Comparison of ENCODE assay signal across 9 mouse cellular contexts in genomic region chr8:71483932-71484331, GRCm38 (mm10). TPM values are rescaled to one million over a fixed set of nuclear protein-coding genes. Genes with fewer than 3 reads are reported as not detected.
DNase-seq lines count a peak whose midpoint lies in the region; ATAC-seq lines count a peak whose summit lies in the region.
"Had no signal": no experiment of that assay in that cellular context is flagged by ENCODE, and none has a peak within 500 bp of the region (broad histone marks: within the 10 kb centered on the region; RNA-seq: fewer than 3 reads in every experiment).

No protein-coding gene starts in this region.

- H3K36me3 ChIP-seq in kidney, embryonic 14.5 days (ENCODE audit: control insufficient read depth, insufficient read depth, low read length), result peaks cover 9% of the 10 kb centered on the region; the same call in 1 of the 2 replicates
- peaks cover 53% of the 10 kb centered on the region for H3K36me3 ChIP-seq in neural tube, embryonic 13.5 days
- H3K36me3 ChIP-seq: liver, embryonic 15.5 days had no signal

- no peaks in the 10 kb centered on the region for H3K27me3 ChIP-seq in kidney, embryonic 14.5 days (ENCODE audit: control insufficient read depth, insufficient read depth, low read length)
- no peaks in the 10 kb centered on the region for H3K27me3 ChIP-seq in neural tube, embryonic 13.5 days

- H3K9me3 ChIP-seq in kidney, embryonic 14.5 days (ENCODE audit: control insufficient read depth, low read length), result no peaks in the 10 kb centered on the region
- no peaks in the 10 kb centered on the region for H3K9me3 ChIP-seq in neural tube, embryonic 13.5 days
- H3K9me3 ChIP-seq: liver, embryonic 15.5 days had no signal

- H3K4me1 ChIP-seq in kidney, embryonic 14.5 days (ENCODE audit: control insufficient read depth, insufficient read depth, low read length), result peaks cover 8% of the 10 kb centered on the region
- peaks cover 63% of the 10 kb centered on the region for H3K4me1 ChIP-seq in neural tube, embryonic 13.5 days (replicated peaks)

- no peak for ATAC-seq in kidney, embryonic 14.5 days (ENCODE audit: low FRiP score, low TSS enrichment)
- ATAC-seq in neural tube, embryonic 13.5 days (ENCODE audit: low read depth), result no peak

- no peak overlapping the region for H3K4me2 ChIP-seq in kidney, embryonic 14.5 days (replicated peaks; ENCODE audit: low read depth, low read length)
- peak overlapping the region; percentile 81; the same call in 1 of the 2 replicates for H3K4me2 ChIP-seq in neural tube, embryonic 13.5 days
- H3K4me2 ChIP-seq: liver, embryonic 15.5 days had no signal

- WGBS in kidney, embryonic 14.5 days, result 53% methylated on average over 8 of the region's 8 CpGs
- WGBS in neural tube, embryonic 13.5 days, result 48% methylated on average over 8 of the region's 8 CpGs

- H3K4me3 ChIP-seq in kidney, embryonic 14.5 days (ENCODE audit: low read length), result no peak overlapping the region
- peak overlapping the region; percentile 1; the same call in 1 of the 2 replicates for H3K4me3 ChIP-seq in neural tube, embryonic 13.5 days
- H3K4me3 ChIP-seq: liver, embryonic 15.5 days had no signal

- H3K27ac ChIP-seq in kidney, embryonic 14.5 days (ENCODE audit: low read depth, low read length), result no peak overlapping the region
- H3K27ac ChIP-seq in neural tube, embryonic 13.5 days (replicated peaks), result no peak overlapping the region
- H3K27ac ChIP-seq: liver, embryonic 15.5 days had no signal

- no peak overlapping the region for H3K9ac ChIP-seq in kidney, embryonic 14.5 days (ENCODE audit: low read depth, low read length)
- no peak overlapping the region for H3K9ac ChIP-seq in neural tube, embryonic 13.5 days
- H3K9ac ChIP-seq: liver, embryonic 15.5 days had no signal

- peak; percentile 53 for DNase-seq in kidney, adult 9 months
- DNase-seq in adipocyte (ENCODE audit: low spot score), result peak; percentile 62
- peak; percentile 85 to 89 for DNase-seq in kidney, postnatal 4 days
- DNase-seq in gastrocnemius, postnatal 10 days, result no peak
- DNase-seq in left cerebral cortex, adult 11 months (ENCODE audit: low spot score), result no peak
- DNase-seq in layer of hippocampus, postnatal 10 days (ENCODE audit: low spot score in 2 of 2), result no peak

RNA-seq across cellular contexts. Expression of gene Ano8, which starts 1.8 kb away (rescaled TPM):
- polyA plus RNA-seq in kidney, embryonic 14.5 days (2014; fragmentation: Nextera tagmentation; extraction: Ambion mirVana), result 2.9 and 3.4 TPM in 2 replicates
- 6.1 and 7.8 TPM in 2 replicates for polyA plus RNA-seq in neural tube, embryonic 13.5 days (2015; fragmentation: Nextera tagmentation; extraction: Ambion mirVana)
- 10 to 100 TPM; 16.6 to 20.1 TPM for total RNA-seq in gastrocnemius, postnatal 10 days (2021)
- 10 to 100 TPM; 64.3 to 71.5 TPM for total RNA-seq in layer of hippocampus, postnatal 10 days (2021)

RNA-seq across cellular contexts. Expression of gene Gtpbp3, which starts 4.0 kb away (rescaled TPM):
- 6.6 and 8.4 TPM in 2 replicates for polyA plus RNA-seq in kidney, embryonic 14.5 days (2014; fragmentation: Nextera tagmentation; extraction: Ambion mirVana)
- 12.0 and 15.5 TPM in 2 replicates for polyA plus RNA-seq in neural tube, embryonic 13.5 days (2015; fragmentation: Nextera tagmentation; extraction: Ambion mirVana)
- total RNA-seq in gastrocnemius, postnatal 10 days (2021), result 10 to 100 TPM in 1 of 2 experiments, 1 to 10 TPM in 1; 8.8 to 12.4 TPM
- 10 to 100 TPM; 26.4 to 29.4 TPM for total RNA-seq in layer of hippocampus, postnatal 10 days (2021)

RNA-seq across cellular contexts. Expression of gene Dda1, which starts 14.9 kb away (rescaled TPM):
- polyA plus RNA-seq in kidney, embryonic 14.5 days (2014; fragmentation: Nextera tagmentation; extraction: Ambion mirVana), result 106 and 113 TPM in 2 replicates
- polyA plus RNA-seq in neural tube, embryonic 13.5 days (2015; fragmentation: Nextera tagmentation; extraction: Ambion mirVana), result 217 and 231 TPM in 2 replicates
- total RNA-seq in gastrocnemius, postnatal 10 days (2021), result 10 to 100 TPM; 34.8 to 35.8 TPM
- total RNA-seq in layer of hippocampus, postnatal 10 days (2021), result 100 to 1,000 TPM; 128 to 130 TPM

RNA-seq across cellular contexts. Expression of gene Mrpl34, which starts 19.2 kb away (rescaled TPM):
- 178 and 192 TPM in 2 replicates for polyA plus RNA-seq in kidney, embryonic 14.5 days (2014; fragmentation: Nextera tagmentation; extraction: Ambion mirVana)
- 208 and 237 TPM in 2 replicates for polyA plus RNA-seq in neural tube, embryonic 13.5 days (2015; fragmentation: Nextera tagmentation; extraction: Ambion mirVana)
- 10 to 100 TPM; 34.7 to 39.7 TPM for total RNA-seq in gastrocnemius, postnatal 10 days (2021)
- 10 to 100 TPM; 59.5 to 69.2 TPM for total RNA-seq in layer of hippocampus, postnatal 10 days (2021)

RNA-seq across cellular contexts. Expression of gene Abhd8, which starts 20.5 kb away (rescaled TPM):
- polyA plus RNA-seq in kidney, embryonic 14.5 days (2014; fragmentation: Nextera tagmentation; extraction: Ambion mirVana), result 26.5 and 32.5 TPM in 2 replicates
- 127 and 145 TPM in 2 replicates for polyA plus RNA-seq in neural tube, embryonic 13.5 days (2015; fragmentation: Nextera tagmentation; extraction: Ambion mirVana)
- 10 to 100 TPM; 36.1 to 38.9 TPM for total RNA-seq in gastrocnemius, postnatal 10 days (2021)
- 100 to 1,000 TPM; 145 to 159 TPM for total RNA-seq in layer of hippocampus, postnatal 10 days (2021)

Comparison
In these comparisons a context has a peak if more than half of its experiments do, and no peak if none do; other contexts are left out.
1. DNase-seq: peak in kidney, adult 9 months (single experiment), adipocyte (single experiment) and kidney, postnatal 4 days (2 of 2); none in gastrocnemius, postnatal 10 days (single experiment), left cerebral cortex, adult 11 months (single experiment) and layer of hippocampus, postnatal 10 days (0 of 2).